Mouse (Mus musculus) intestine, embryonic 16.5 days (tissue): ENCODE data around the gene Tmem201. TPM values are rescaled to one million over a fixed set of nuclear protein-coding genes. Genes with fewer than 3 reads are reported as not detected.

Experiments
- ATAC-seq: fragments of 200-750 bp; cut with Nextera tagmentation; 2 replicates; pipeline ENCODE4 v1.8.0; 2017; ENCODE audit warnings: moderate TSS enrichment, moderate library complexity
- H3K27ac ChIP-seq: fragments of 300-500 bp; sonication (generic); 2 replicates; pipeline ENCODE4 v1.5.1; 2014; ENCODE audit warnings: mild to moderate bottlenecking, low read length
- H3K27me3 ChIP-seq: fragments of 300-500 bp; sonication (generic); replicated peaks from 2 replicates; pipeline ENCODE4 v1.6.1; 2014; ENCODE audit warnings: low read length, control low read depth, mixed read lengths; ENCODE audit not compliant: control insufficient read depth, insufficient read depth
- H3K36me3 ChIP-seq: fragments of 300-500 bp; sonication (generic); 2 replicates; pipeline ENCODE4 v1.6.1; 2014; ENCODE audit warnings: low read length, control low read depth; ENCODE audit not compliant: control insufficient read depth, insufficient read depth
- H3K4me1 ChIP-seq: fragments of 300-500 bp; sonication (generic); 2 replicates; pipeline ENCODE4 v1.6.1; 2014; ENCODE audit warnings: low read length, control low read depth, mixed read lengths; ENCODE audit not compliant: control insufficient read depth, insufficient read depth
- H3K4me2 ChIP-seq: fragments of 300-500 bp; sonication (generic); 2 replicates; pipeline ENCODE4 v1.6.1; 2014; ENCODE audit warnings: low read depth, low read length, control low read depth
- H3K4me3 ChIP-seq: fragments of 300-500 bp; sonication (generic); 2 replicates; pipeline ENCODE4 v1.5.1; 2014; ENCODE audit warnings: mild to moderate bottlenecking, low read length
- H3K9ac ChIP-seq: fragments of 300-500 bp; sonication (generic); 2 replicates; pipeline ENCODE4 v1.6.1; 2014; ENCODE audit warnings: low read depth, low read length
- H3K9me3 ChIP-seq: fragments of 300-500 bp; sonication (generic); 2 replicates; pipeline ENCODE4 v1.6.1; 2016; ENCODE audit warnings: low read length, control low read depth; ENCODE audit not compliant: control insufficient read depth
- WGBS: fragments of 180-500 bp; shearing (Covaris S2); extraction: QIAGEN DNeasy Blood & Tissue Kit; methylation state at CpG from one replicate; pipeline ENCODE4 v1.1.7; 2014; 5-methylcytosine and 5-hydroxymethylcytosine counted together
- polyA plus RNA-seq: library from polyadenylated mRNA; unstranded; fragments of >200 nt; fragmentation: Nextera tagmentation; extraction: Ambion mirVana; gene quantifications from 2 replicates; pipeline ENCODE4 v1.2.1, GENCODE M21; 2015

Gene Tmem201
- polyA plus RNA-seq, 1 experiment from 2014 or later: 22.8 TPM

GRCm38 (mm10) chr4:149711955-149712354 lies 25.9 kb downstream of the Tmem201 start:
- Histone ChIP-seq H3K4me1 (0 out of 2 replicates have a peak, but pooled peaks cover 3% of the 10 kb centered on the region), H3K27me3 (no peaks in the 10 kb centered on the region), H3K27ac (0 out of 2 replicates have a peak overlapping the region, but pooled peaks have one; percentile 19), H3K36me3 (peaks cover 7% of the 10 kb centered on the region; the same call in 1 of the 2 replicates), H3K4me3 (no peak overlapping the region), H3K9me3 (no peaks in the 10 kb centered on the region), H3K9ac (no peak overlapping the region), H3K4me2 (no peak overlapping the region)
- peak; percentile 45 for ATAC-seq
- 23% methylated on average over 7 of the region's 7 CpGs for whole genome bisulfite sequencing

GRCm38 (mm10) chr4:149711485-149711884 lies 26.4 kb downstream of the Tmem201 start:
- Histone ChIP-seq H3K27ac (peak overlapping the region; percentile 19; the same call in 1 of the 2 replicates), H3K4me1 (0 out of 2 replicates have a peak, but pooled peaks cover 3% of the 10 kb centered on the region), H3K4me2 (no peak overlapping the region), H3K36me3 (peaks cover 6% of the 10 kb centered on the region; the same call in 1 of the 2 replicates), H3K9me3 (no peaks in the 10 kb centered on the region), H3K9ac (no peak overlapping the region), H3K27me3 (no peaks in the 10 kb centered on the region), H3K4me3 (no peak overlapping the region)
- 80% methylated on average over 5 of the region's 5 CpGs for WGBS
- ATAC-seq: peak; percentile 74

- Histone ChIP-seq H3K4me1 (0 out of 2 replicates have a peak, but pooled peaks cover 3% of the 10 kb centered on the region), H3K4me2 (no peak overlapping the region), H3K27ac (no peak overlapping the region), H3K27me3 (no peaks in the 10 kb centered on the region), H3K9ac (no peak overlapping the region), H3K9me3 (no peaks in the 10 kb centered on the region), H3K4me3 (no peak overlapping the region), H3K36me3 (no peaks in the 10 kb centered on the region)
- ATAC-seq: peak; percentile 85
- 20% methylated on average over 5 of the region's 5 CpGs for WGBS
Observed at GRCm38 (mm10) chr4:149710510-149710909, 27.3 kb downstream of the Tmem201 start.

- Histone ChIP-seq H3K4me3 (no peak overlapping the region), H3K9ac (no peak overlapping the region), H3K36me3 (no peaks in the 10 kb centered on the region), H3K27me3 (0 out of 2 replicates have a peak, but pooled peaks cover under 1% of the 10 kb centered on the region), H3K9me3 (no peaks in the 10 kb centered on the region), H3K4me1 (0 out of 2 replicates have a peak, but pooled peaks cover 3% of the 10 kb centered on the region), H3K27ac (no peak overlapping the region), H3K4me2 (no peak overlapping the region)
- no peak for ATAC-seq
- 85% methylated on average over 8 of the region's 8 CpGs for WGBS
Observed at GRCm38 (mm10) chr4:149705941-149706340, 31.9 kb downstream of the Tmem201 start.

GRCm38 (mm10) chr4:149705298-149705697 lies 32.5 kb downstream of the Tmem201 start:
- Histone ChIP-seq H3K4me3 (no peak overlapping the region), H3K27ac (no peak overlapping the region), H3K4me2 (no peak overlapping the region), H3K27me3 (0 out of 2 replicates have a peak, but pooled peaks cover 2% of the 10 kb centered on the region), H3K36me3 (no peaks in the 10 kb centered on the region), H3K9me3 (no peaks in the 10 kb centered on the region), H3K9ac (no peak overlapping the region), H3K4me1 (0 out of 2 replicates have a peak, but pooled peaks cover under 1% of the 10 kb centered on the region)
- ATAC-seq: peak; percentile 65
- 52% methylated on average over 7 of the region's 7 CpGs for WGBS

GRCm38 (mm10) chr4:149702210-149702979 lies 35.4 kb downstream of the Tmem201 start, which contains the start of gene Pik3cd:
Gene Pik3cd (minus strand): TSS chr4:149702571.
- Histone ChIP-seq H3K27me3 (peaks cover 2% of the 10 kb centered on the region; the same call in 1 of the 2 replicates), H3K36me3 (no peaks in the 10 kb centered on the region), H3K9ac (no peak within 1 kb of the TSS), H3K4me1 (peaks cover 7% of the 10 kb centered on the region; the same call in 1 of the 2 replicates), H3K4me3 (no peak within 1 kb of the TSS), H3K4me2 (no peak within 1 kb of the TSS), H3K27ac (no peak within 1 kb of the TSS), H3K9me3 (no peaks in the 10 kb centered on the region)
- ATAC-seq: no peak
- WGBS: 70% methylated on average over 19 of the region's 19 CpGs

- H3K4me1 ChIP-seq: peaks cover 7% of the 10 kb centered on the region; the same call in 1 of the 2 replicates
- H3K4me2 ChIP-seq: no peak overlapping the region
- peaks cover 2% of the 10 kb centered on the region; the same call in 1 of the 2 replicates for H3K27me3 ChIP-seq
- ATAC-seq: no peak
- H3K9ac ChIP-seq: no peak overlapping the region
- WGBS: 64% methylated on average over 18 of the region's 18 CpGs
- H3K27ac ChIP-seq: no peak overlapping the region
- H3K4me3 ChIP-seq: no peak overlapping the region
- no peaks in the 10 kb centered on the region for H3K36me3 ChIP-seq
- no peaks in the 10 kb centered on the region for H3K9me3 ChIP-seq
Observed at GRCm38 (mm10) chr4:149701426-149702209, 36.2 kb downstream of the Tmem201 start.

GRCm38 (mm10) chr4:149699953-149700352 lies 37.9 kb downstream of the Tmem201 start:
- H3K36me3 ChIP-seq: no peaks in the 10 kb centered on the region
- H3K9ac ChIP-seq: no peak overlapping the region
- H3K27me3 ChIP-seq: peaks cover 2% of the 10 kb centered on the region; the same call in 1 of the 2 replicates
- no peak overlapping the region for H3K4me2 ChIP-seq
- no peaks in the 10 kb centered on the region for H3K9me3 ChIP-seq
- 84% methylated on average over 4 of the region's 4 CpGs for WGBS
- H3K4me3 ChIP-seq: no peak overlapping the region
- peaks cover 10% of the 10 kb centered on the region; the same call in 1 of the 2 replicates for H3K4me1 ChIP-seq
- ATAC-seq: no peak
- H3K27ac ChIP-seq: no peak overlapping the region
